Mouse (Mus musculus) retina, postnatal 1 day (tissue): Measurements from ENCODE around the gene Wwtr1.

Source experiments
- DNase-seq: peaks from one replicate; pipeline ENCODE4 v3.0.0-alpha.2; 2012

Gene Wwtr1

DNA sequence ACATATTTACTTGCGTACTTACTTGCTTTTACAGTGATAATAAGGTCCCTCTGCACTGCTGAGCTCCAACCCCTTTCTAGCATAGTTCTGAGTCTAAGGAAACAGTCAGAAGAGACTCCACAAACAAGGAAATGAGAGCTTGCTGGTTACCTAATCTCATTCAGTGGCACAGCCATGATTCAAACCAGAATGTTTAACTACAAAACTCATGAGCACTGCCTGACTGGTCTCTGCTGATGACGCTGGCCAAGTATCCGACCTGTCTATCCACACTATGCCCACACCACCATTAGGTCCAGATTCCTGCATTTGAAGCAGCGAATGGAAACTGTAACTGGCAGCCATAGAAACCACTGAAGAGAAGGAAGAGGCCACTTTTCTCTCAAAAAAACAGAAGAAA lies 18.3 kb downstream of the Wwtr1 start:
- DNase-seq: no peak

DNA sequence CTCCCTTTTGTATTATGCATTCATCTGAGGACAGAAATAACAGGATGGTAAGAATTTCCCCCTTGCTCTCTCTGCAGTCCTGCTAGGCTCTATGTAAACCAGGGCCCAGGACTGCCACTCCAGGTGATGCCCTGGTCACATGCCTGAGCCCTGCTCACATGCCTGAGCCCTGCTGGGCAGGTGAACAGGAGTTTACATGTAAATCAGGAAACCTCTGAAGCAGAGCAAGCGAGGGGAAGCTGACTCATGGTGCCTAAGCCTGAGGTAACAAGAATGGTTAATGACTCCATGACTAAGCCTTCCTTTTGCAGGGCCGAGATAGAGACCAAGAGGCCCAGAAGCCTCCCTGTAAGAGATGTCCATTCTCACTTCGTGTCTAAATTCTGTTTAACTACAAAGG lies 20.1 kb downstream of the Wwtr1 start:
- no peak for DNase-seq

DNA sequence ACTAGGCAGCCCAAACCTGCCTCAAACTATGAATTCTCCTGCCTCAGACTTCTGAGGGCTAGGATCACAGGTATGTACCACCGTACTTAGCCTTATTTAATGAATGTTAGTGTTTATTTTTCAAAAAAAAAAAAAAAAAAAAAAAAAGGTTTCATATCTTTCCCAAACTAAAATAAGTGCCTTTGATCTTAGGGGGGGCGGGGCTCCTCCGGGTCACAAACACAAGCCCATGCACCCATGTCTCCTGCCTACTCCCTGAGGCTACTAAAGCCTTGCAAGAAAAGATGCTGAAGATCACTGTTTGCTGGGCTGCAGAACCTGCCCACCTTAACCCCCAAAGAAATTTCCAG lies 20.8 kb downstream of the Wwtr1 start:
- no peak for DNase-seq

DNA sequence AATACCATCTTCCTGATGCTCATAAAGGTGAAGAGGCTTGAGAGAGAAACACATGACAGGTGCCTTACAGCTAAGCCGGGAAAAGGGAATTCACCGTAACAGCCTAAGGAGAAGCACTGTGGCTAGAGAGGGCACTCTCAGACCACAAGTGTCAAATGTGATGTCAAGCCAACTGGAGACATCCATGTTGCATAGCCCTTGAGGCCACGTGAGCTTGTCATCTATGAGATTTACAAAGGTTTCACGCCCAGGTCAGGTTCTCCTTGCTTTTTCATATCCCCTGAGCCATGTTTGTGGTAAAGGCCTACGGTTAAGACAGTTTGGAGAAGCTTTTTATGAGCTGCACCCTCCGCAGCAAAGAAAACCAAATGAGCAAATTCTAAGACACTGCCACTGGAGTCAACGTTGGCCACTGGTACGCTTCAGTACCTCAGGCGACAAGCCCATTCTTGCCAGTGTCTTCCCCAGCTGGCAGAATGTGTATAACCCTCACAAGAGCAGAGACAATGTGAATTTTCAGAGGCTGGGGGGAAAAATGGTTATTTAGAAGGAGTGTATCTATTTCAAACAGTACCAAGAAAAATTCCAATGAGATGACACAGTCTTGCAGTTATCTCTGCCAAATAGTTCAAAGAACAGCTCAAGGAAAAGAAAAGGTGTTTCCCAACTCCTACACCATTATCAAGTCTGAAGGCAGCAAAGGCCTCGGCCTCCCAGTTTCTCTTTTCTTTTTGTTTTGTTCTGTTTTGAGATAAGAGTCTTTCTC lies 21.4 kb downstream of the Wwtr1 start:
- DNase-seq: no peak

DNA sequence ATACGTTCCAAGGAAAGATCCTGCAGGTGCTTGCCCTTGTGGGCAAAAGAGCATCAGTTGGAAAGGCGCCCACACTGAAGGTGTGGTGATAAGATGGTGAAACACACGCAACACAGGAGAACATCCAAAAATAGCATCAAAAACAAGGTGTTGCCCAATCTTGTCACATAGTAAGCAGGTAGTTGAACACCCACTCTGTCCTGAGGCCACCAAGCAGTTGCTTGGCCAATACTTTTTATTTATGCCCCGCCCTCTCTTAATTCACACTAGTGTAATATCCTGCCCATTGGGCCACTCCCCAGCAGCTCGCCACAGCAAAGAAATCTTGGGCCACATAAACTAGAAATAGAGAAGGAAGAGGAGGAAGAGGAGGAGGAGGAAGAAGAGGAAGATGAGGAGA lies 22.6 kb downstream of the Wwtr1 start:
- no peak for DNase-seq

- DNase-seq: no peak
Measured at GRCm38 (mm10) chr3:57551210-57551609, 24.5 kb downstream of the Wwtr1 start.

DNA sequence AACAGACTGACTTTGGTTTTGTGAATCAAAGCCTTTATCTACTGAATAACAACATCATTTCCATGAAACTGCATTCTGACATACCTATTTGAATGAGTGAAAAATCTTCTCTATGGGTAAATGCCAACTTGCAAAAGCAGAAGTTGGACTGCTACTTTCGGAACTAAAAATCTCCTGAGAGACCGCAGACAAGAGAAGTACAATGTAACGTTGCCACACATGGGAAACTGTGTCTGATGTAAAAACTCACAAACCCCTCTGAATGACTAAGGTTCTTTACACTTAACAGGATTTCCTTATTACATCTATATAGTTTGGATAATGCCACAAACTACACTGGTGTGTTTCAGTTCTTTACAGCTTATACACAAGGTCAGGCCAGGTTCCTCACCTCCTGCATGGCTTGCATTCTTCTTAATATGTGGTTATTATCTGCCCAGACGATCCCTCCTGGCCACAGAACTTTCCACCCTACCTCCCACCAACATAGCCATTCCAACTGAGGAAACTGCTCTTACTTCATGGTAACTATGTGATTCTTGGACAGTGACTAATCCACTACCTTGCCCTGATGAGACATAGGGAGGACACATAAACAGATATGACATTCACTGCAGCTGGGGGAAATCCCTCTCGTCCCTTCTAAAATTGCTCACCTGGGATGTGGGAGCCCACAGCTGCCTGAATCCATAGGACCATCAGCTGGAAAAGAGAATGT lies 25.1 kb downstream of the Wwtr1 start:
- no peak for DNase-seq

- no peak for DNase-seq
Measured at GRCm38 (mm10) chr3:57544154-57544553, 31.6 kb downstream of the Wwtr1 start.

DNA sequence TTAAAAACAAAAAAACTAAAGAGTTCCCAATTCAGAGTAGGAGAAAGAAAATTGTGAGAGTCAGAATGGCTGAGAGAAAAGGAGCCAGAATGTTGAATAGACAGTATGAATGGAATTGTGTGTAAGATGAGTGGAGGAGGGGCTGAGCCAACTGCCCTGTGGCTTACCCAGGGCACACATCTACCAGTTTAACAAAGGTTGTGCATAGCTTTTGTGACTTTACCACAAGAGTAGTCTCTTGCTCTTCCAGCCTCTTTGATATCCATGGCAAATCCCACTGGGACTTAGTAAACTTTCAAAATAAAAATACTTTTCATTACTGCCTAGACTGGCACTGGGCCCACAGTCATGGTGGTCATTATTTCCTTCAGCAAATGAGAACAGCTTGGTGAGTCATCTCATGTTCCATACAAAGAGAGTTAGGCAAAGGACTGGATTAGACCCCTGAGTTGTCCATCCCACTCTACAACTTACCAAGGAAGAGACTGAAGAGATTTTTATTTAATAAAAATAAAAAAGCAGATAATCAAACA lies 32.8 kb downstream of the Wwtr1 start:
- DNase-seq: no peak

GRCm38 (mm10) chr3:57541205-57541604 lies 34.5 kb downstream of the Wwtr1 start:
- DNase-seq: no peak

DNA sequence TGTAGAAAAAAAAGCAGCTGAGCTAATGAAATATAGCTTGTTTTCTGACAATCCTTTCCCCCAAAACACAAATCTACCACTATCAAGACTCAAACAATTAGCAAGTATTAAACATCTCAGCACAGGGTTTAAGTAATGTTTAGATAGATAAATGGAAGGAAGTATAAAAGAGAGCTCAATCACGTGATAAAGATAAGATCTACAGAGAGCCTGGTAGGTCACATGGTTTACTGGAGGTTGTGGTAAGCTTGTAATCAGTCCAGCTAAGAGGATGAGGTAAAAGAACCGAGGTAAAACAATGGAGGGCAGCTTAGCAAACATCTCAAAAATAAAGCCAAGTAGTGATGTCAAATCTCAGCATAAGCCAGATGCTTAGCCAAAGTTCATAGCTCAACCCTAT lies 35.2 kb downstream of the Wwtr1 start:
- peak; percentile 21 for DNase-seq

DNA sequence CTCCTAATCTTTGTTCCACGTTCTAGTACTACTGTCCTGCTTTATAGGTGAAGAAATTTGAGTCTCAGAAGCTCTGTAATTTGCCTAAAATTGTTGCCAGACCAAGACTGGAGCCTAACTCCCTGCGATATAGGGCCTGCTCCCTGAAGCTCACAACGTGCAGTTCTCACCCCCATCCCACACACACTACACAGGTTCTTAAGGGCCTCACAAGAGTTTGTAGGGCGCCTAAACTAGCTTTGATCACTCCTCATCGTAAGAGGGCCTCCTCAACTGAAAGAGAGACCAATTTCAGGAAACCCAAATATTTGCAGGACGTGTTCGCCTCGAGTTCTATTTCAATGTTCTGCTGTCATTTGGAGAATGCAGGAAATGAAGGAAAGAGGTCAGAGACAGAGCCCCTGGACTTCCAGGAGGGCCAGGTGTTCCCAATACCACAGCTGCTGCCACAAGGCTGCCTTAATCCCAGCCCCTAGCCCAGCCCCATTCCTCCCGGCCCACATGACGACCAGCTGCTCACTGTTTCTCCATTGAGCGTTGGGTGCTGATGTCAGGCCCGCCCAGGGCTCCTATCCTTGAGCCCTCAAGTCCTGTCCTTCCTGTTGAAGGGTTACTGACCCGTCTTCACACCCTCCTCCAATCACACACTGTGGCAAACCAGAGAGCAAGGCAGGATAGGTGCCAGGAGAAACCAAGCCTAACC lies 40.1 kb downstream of the Wwtr1 start:
- peak; percentile 21 for DNase-seq

DNA sequence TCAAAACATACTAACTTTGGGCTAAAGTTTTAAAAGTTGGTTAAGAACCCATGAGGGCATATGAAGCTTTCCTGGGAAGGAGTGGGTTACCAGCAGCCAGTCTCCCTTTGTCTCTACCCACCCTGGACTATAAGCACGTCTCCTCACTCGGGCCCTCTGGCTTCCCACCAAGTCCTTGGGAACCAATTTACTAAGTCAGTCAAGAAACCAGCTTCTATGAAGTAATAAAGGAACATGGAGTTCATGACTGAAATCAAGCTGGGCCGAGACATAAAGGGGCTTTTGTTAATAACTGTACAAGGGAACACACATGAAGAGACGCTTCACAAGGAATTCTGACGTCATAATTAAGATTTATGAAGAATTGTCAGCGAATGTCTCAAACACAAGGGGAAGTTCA lies 41.3 kb downstream of the Wwtr1 start:
- peak; percentile 67 for DNase-seq

- no peak for DNase-seq
Measured at GRCm38 (mm10) chr3:57533876-57534275, 41.8 kb downstream of the Wwtr1 start.

DNA sequence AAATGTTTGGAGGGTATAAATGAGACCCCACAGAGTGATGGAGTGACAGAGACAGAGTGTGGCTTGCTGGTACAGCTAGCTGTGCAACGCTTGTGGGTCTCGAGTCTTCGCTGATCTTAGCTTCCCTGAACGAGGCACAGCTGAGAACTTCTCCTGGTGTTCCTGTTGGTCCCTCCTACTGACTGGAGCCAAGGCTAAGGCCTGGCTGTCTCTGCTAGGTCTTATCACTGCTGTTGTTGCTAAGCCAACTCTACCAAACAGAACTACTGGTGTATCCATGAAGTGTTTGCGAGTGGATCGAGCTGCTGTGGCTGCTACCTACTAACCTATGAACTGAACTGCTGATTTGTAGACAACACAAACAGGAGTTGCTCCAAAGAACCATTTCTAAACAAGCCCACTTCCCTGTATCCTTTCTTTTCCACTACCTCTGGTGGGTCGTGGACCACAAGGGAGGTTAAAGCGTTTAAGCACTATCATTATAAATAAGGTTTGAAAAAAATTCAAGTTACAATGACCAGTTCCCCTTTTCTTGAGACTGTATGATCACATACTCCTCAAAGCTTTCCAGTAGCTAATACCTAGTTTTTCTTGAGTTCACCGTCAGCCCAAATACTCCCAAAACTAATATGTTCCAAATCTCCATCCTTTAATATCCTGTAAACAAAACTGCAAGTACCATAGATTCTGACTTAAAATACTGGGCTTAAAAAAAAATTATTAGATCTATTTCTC lies 42.6 kb downstream of the Wwtr1 start:
- no peak for DNase-seq

DNA sequence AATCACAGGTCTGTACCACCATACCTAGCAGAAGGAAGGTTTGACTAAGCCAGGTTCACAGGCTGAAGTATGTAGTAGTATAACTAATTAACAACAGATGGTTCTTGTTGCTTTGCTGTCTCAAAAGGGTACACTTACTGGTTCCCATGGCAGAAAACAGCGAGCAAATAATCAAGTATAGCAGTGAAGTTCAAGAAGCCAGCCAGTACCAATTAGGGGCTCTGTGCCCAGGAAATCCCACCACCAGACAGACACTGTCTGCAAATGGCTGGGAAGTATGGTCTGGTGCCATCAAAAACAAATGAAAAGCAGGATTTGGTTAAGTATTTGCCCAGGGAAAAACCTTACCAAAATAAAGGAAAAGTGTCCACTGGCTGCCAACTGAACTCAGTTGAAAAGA lies 44.9 kb downstream of the Wwtr1 start:
- no peak for DNase-seq

GRCm38 (mm10) chr3:57530221-57530620 lies 45.5 kb downstream of the Wwtr1 start:
- no peak for DNase-seq

GRCm38 (mm10) chr3:57527154-57527553 lies 48.6 kb downstream of the Wwtr1 start:
- DNase-seq: no peak

- no peak for DNase-seq
Measured at GRCm38 (mm10) chr3:57523093-57523492, 52.6 kb downstream of the Wwtr1 start.

DNA sequence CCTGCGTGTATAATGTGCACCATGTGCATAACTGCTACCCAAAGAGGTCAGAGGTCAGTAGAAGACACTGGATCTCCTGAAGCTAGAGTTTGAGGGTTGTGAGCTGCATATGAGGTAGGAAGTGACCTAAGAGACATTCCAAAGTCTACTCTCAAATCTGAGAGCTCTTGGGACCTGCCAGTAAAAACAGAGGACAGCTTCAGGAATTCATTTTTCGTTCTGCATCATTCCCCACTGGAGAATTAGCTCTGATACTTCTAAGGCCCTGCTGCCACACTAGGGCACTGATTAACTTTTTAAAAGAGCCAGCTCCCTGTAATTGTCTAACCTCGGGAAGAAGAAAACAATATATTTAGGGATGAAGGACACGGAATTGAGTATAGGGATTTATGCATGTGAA lies 53.8 kb downstream of the Wwtr1 start:
- no peak for DNase-seq

DNA sequence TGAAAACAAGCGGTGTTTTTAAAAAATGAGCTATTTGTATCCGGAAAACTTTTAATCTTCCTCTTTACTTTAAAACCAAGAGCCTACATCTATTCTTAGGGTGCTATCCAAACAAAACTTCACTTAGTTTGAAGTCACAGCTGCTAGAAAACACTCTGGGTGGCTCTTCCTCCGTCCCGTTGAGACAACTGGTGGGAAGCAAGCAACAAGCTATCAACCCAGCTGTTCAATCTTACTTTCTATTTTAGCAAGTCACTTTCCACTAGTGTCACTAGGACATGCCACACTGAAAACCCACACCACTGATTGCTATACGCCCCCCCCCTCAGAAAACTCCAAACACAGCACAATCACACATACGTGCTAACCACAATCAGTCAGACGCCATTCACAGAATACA lies 55.7 kb downstream of the Wwtr1 start:
- no peak for DNase-seq

GRCm38 (mm10) chr3:57516146-57516545 lies 59.6 kb downstream of the Wwtr1 start:
- no peak for DNase-seq

DNA sequence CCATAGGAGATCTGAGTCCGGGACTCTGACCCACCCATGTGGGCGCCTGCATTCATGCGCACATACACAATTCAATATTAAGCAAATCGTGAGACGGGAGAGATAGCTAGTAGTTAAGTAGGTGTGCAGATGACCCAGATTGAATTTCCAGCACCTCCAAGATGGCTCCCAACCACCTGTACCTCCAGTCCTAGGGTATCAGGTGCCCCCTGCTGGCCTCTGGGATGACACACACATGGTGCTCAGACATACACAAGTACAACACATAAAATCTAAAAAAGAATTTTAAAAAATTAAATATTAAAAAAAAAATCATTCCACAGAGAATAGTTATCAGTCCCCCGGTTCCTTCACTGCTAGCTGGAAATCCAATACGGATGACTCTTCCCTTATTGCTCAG lies 60.7 kb downstream of the Wwtr1 start:
- no peak for DNase-seq
